Mouse (Mus musculus): ENCODE results near the gene Tex26.

DNA sequence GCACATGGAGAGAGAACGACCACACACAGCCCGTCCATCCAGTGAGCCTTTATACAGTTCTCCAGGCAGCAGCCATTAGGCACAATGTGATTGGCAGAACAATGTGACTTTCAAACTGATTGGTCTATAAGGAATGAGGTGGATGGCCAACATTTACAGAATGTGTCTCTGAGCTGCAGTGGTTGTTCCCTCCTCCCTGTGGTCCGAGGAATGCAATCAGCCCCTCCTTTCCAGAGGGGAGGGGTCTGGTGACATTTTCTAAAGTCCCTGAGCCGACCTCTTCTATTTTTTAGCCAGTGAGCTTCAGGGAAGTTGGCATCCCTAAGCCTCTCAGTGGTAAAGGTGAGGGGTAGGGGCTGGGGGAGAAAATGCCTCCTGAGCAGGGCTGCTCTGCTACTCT is 60.5 kb downstream of the Tex26 start:
- no peak for TF ChIP-seq ZNF384 (IDR thresholded peaks at IDR 0.05; ENCODE audit: low read depth, low read length)
- no peak for TF ChIP-seq MAFK (IDR thresholded peaks at IDR 0.05; ENCODE audit: insufficient read depth, low read depth, low read length)
- TF ChIP-seq CHD2 (IDR thresholded peaks at IDR 0.05; ENCODE audit: low read depth, low read length): no peak
- no peak for TF ChIP-seq ZC3H11A (IDR thresholded peaks at IDR 0.05; ENCODE audit: borderline replicate concordance, low read depth, low read length)
